In genomic region chr11:79494976-79495800, GRCm38 (mm10) we compare ENCODE assay signal across 13 mouse cellular contexts. TPM values are rescaled to one million over a fixed set of nuclear protein-coding genes. Genes with fewer than 3 reads are reported as not detected.
DNase-seq lines count a peak whose midpoint lies in the region; ATAC-seq lines count a peak whose summit lies in the region.
"Had no signal": no experiment of that assay in that cellular context is flagged by ENCODE, and none has a peak within 500 bp of the region (broad histone marks: within the 10 kb centered on the region; RNA-seq: fewer than 3 reads in every experiment).

No protein-coding gene starts in this region.

- peaks cover 2% of the 10 kb centered on the region; the same call in 1 of the 2 replicates for H3K36me3 ChIP-seq in forebrain, embryonic 15.5 days
- H3K36me3 ChIP-seq in forebrain, embryonic 11.5 days (ENCODE audit: control insufficient read depth, insufficient read depth, low read length) = no peaks in the 10 kb centered on the region

- 45% methylated on average over 10 of the region's 10 CpGs for WGBS in forebrain, embryonic 15.5 days
- 56% methylated on average over 10 of the region's 10 CpGs for WGBS in forebrain, embryonic 11.5 days

- no peak overlapping the region for H3K9ac ChIP-seq in forebrain, embryonic 15.5 days (replicated peaks)
- H3K9ac ChIP-seq in forebrain, embryonic 11.5 days (ENCODE audit: low read length) = no peak overlapping the region
- H3K9ac ChIP-seq: liver, embryonic 12.5 days had no signal

- H3K27ac ChIP-seq in forebrain, embryonic 15.5 days (replicated peaks) = peak overlapping the region; percentile 27; the same call in 1 of the 2 replicates
- no peak overlapping the region for H3K27ac ChIP-seq in forebrain, embryonic 11.5 days (ENCODE audit: low read depth, low read length)
- H3K27ac ChIP-seq: hindbrain, embryonic 10.5 days; liver, embryonic 12.5 days had no signal

- no peaks in the 10 kb centered on the region for H3K9me3 ChIP-seq in forebrain, embryonic 15.5 days
- H3K9me3 ChIP-seq in forebrain, embryonic 11.5 days (ENCODE audit: control insufficient read depth, low read length) = no peaks in the 10 kb centered on the region
- H3K9me3 ChIP-seq: hindbrain, embryonic 10.5 days; liver, embryonic 12.5 days; megakaryocyte, embryonic 14.5 days had no signal

- H3K27me3 ChIP-seq in forebrain, embryonic 15.5 days = no peaks in the 10 kb centered on the region
- no peaks in the 10 kb centered on the region for H3K27me3 ChIP-seq in forebrain, embryonic 11.5 days (ENCODE audit: control insufficient read depth, insufficient read depth, low read length)
- H3K27me3 ChIP-seq: liver, embryonic 12.5 days; megakaryocyte, embryonic 14.5 days had no signal

- H3K4me1 ChIP-seq in forebrain, embryonic 15.5 days = peaks cover 13% of the 10 kb centered on the region
- 0 out of 2 replicates have a peak, but pooled peaks cover 1% of the 10 kb centered on the region for H3K4me1 ChIP-seq in forebrain, embryonic 11.5 days (replicated peaks; ENCODE audit: control insufficient read depth, insufficient read depth, low read length)
- H3K4me1 ChIP-seq: hindbrain, embryonic 10.5 days; liver, embryonic 12.5 days had no signal

- no peak for ATAC-seq in forebrain, embryonic 15.5 days (replicated peaks)
- no peak for ATAC-seq in forebrain, embryonic 11.5 days (replicated peaks; ENCODE audit: low FRiP score)
- ATAC-seq in hematopoietic stem cell, adult 5-6 weeks (replicated peaks in 1 of 2; ENCODE audit: insufficient read depth in 1 of 2, low FRiP score in 2 of 2, low TSS enrichment in 1 of 2, low read depth in 1 of 2, poor library complexity in 2 of 2, severe bottlenecking in 2 of 2) = peak; percentile 60 to 62
- ATAC-seq: liver, embryonic 12.5 days had no signal

- no peak overlapping the region for H3K4me2 ChIP-seq in forebrain, embryonic 15.5 days (replicated peaks)
- H3K4me2 ChIP-seq in forebrain, embryonic 11.5 days (ENCODE audit: low read depth, low read length, severe bottlenecking) = no peak overlapping the region
- H3K4me2 ChIP-seq: liver, embryonic 12.5 days had no signal

- no peak overlapping the region for H3K4me3 ChIP-seq in forebrain, embryonic 15.5 days
- no peak overlapping the region for H3K4me3 ChIP-seq in forebrain, embryonic 11.5 days (ENCODE audit: low read depth, low read length)
- H3K4me3 ChIP-seq: hindbrain, embryonic 10.5 days; liver, embryonic 12.5 days; megakaryocyte, embryonic 14.5 days had no signal

- no peak for DNase-seq in forebrain, embryonic 11.5 days (ENCODE audit: low spot score)
- peak; percentile 10 to 15 for DNase-seq in kidney, postnatal 36 days
- DNase-seq in kidney, adult 11 months = no peak
- peak; percentile 9 for DNase-seq in NIH3T3 (ENCODE audit: low read depth)
- no peak for DNase-seq in urinary bladder, postnatal 4 days (ENCODE audit: low spot score in 2 of 2)
- no peak for DNase-seq in layer of hippocampus, postnatal 25 days (ENCODE audit: extremely low spot score in 1 of 2, low spot score in 1 of 2)
- DNase-seq: gastrocnemius, postnatal 36 days had no signal

RNA-seq across cellular contexts. Expression of gene Omg, which starts 8.7 kb away (rescaled TPM):
- 2.3 and 3.0 TPM in 2 replicates for polyA plus RNA-seq in forebrain, embryonic 15.5 days (2015; fragmentation: Nextera tagmentation; extraction: Ambion mirVana)
- 0.39 and 1.1 TPM in 2 replicates for polyA plus RNA-seq in forebrain, embryonic 11.5 days (2014; fragmentation: Nextera tagmentation; extraction: Ambion mirVana)
- 0.50 TPM in 1 of 2 replicates, not detected in the other for total RNA-seq in hematopoietic stem cell, adult 5-6 weeks (2017)
- total RNA-seq in layer of hippocampus, postnatal 25 days (2021) = 100 to 1,000 TPM in 1 of 2 experiments, 10 to 100 TPM in 1; 95.9 to 101 TPM
- total RNA-seq: gastrocnemius, postnatal 36 days had no signal
- polyA plus RNA-seq: spleen, adult 2 months had no signal

RNA-seq across cellular contexts. Expression of gene Evi2b, which starts 28.4 kb away (rescaled TPM):
- not detected in 2 replicates for polyA plus RNA-seq in forebrain, embryonic 15.5 days (2015; fragmentation: Nextera tagmentation; extraction: Ambion mirVana)
- 0.21 and 0.57 TPM in 2 replicates for polyA plus RNA-seq in forebrain, embryonic 11.5 days (2014; fragmentation: Nextera tagmentation; extraction: Ambion mirVana)
- 70.0 and 101 TPM in 2 replicates for total RNA-seq in hematopoietic stem cell, adult 5-6 weeks (2017)
- under 1 TPM; 0.28 to 0.66 TPM for total RNA-seq in layer of hippocampus, postnatal 25 days (2021)

RNA-seq across cellular contexts. Expression of gene Evi2, which starts 35.2 kb away (rescaled TPM):
- polyA plus RNA-seq in forebrain, embryonic 15.5 days (2015; fragmentation: Nextera tagmentation; extraction: Ambion mirVana) = 0.45 and 0.59 TPM in 2 replicates
- polyA plus RNA-seq in forebrain, embryonic 11.5 days (2014; fragmentation: Nextera tagmentation; extraction: Ambion mirVana) = 0.72 and 1.3 TPM in 2 replicates
- 5.4 and 7.8 TPM in 2 replicates for total RNA-seq in hematopoietic stem cell, adult 5-6 weeks (2017)
- under 1 TPM; 0.10 to 0.14 TPM for total RNA-seq in layer of hippocampus, postnatal 25 days (2021)

RNA-seq across cellular contexts. Expression of gene Evi2a, which starts 35.2 kb away (rescaled TPM):
- polyA plus RNA-seq in forebrain, embryonic 15.5 days (2015; fragmentation: Nextera tagmentation; extraction: Ambion mirVana) = 2.2 and 3.9 TPM in 2 replicates
- polyA plus RNA-seq in forebrain, embryonic 11.5 days (2014; fragmentation: Nextera tagmentation; extraction: Ambion mirVana) = 2.2 and 3.2 TPM in 2 replicates
- 39.2 and 43.1 TPM in 2 replicates for total RNA-seq in hematopoietic stem cell, adult 5-6 weeks (2017)
- 10 to 100 TPM; 18.7 to 23.6 TPM for total RNA-seq in layer of hippocampus, postnatal 25 days (2021)

Comparison
In these comparisons a context has a peak if more than half of its experiments do, and no peak if none do; other contexts are left out.
1. DNase-seq: peak in kidney, postnatal 36 days (2 of 2) and NIH3T3 (single experiment); none in forebrain, embryonic 11.5 days (single experiment), kidney, adult 11 months (single experiment), urinary bladder, postnatal 4 days (0 of 2) and layer of hippocampus, postnatal 25 days (0 of 2).
2. ATAC-seq: peak in hematopoietic stem cell, adult 5-6 weeks (2 of 2); none in forebrain, embryonic 15.5 days (single experiment) and forebrain, embryonic 11.5 days (single experiment).
3. RNA of gene Omg, which starts 8.7 kb away (total RNA-seq): 95.9 to 101 TPM in layer of hippocampus, postnatal 25 days; 0.50 TPM in hematopoietic stem cell, adult 5-6 weeks; every median in the first group is over 10 times any median in the second.
4. RNA of gene Evi2b, which starts 28.4 kb away (total RNA-seq): 70.0 to 101 TPM in hematopoietic stem cell, adult 5-6 weeks; 0.28 to 0.66 TPM in layer of hippocampus, postnatal 25 days; every median in the first group is over 10 times any median in the second.